Mouse (Mus musculus) embryo, embryonic 10.5 days (tissue): ENCODE measurements around the gene Gm11214.

Experiments
- DNase-seq: peaks from one replicate; pipeline ENCODE4 v3.0.0-alpha.2; 2015; ENCODE audit warnings: low spot score

Gm11214 gene

GRCm38 (mm10) chr4:63663279-63663678 is at the start of gene Gm11214:
Gm11214 (minus strand) TSS chr4:63663379.
- peak; percentile 15 for DNase-seq

- DNase-seq: no peak
Measured at GRCm38 (mm10) chr4:63711886-63712285, 48.7 kb upstream of the Gm11214 start.

GRCm38 (mm10) chr4:63710431-63711220 is 47.4 kb upstream of the Gm11214 start:
- peak; percentile 27 for DNase-seq

GRCm38 (mm10) chr4:63706279-63706971 is 43.2 kb upstream of the Gm11214 start:
- no peak for DNase-seq

GRCm38 (mm10) chr4:63704232-63704631 is 41.1 kb upstream of the Gm11214 start:
- no peak for DNase-seq

GRCm38 (mm10) chr4:63703686-63704085 is 40.5 kb upstream of the Gm11214 start:
- no peak for DNase-seq

- no peak for DNase-seq
Measured at GRCm38 (mm10) chr4:63702006-63702704, 39.0 kb upstream of the Gm11214 start.

- DNase-seq: no peak
Measured at GRCm38 (mm10) chr4:63699749-63700148, 36.6 kb upstream of the Gm11214 start.

- DNase-seq: no peak
Measured at GRCm38 (mm10) chr4:63696921-63697320, 33.7 kb upstream of the Gm11214 start.

- DNase-seq: no peak
Measured at GRCm38 (mm10) chr4:63692351-63692750, 29.2 kb upstream of the Gm11214 start.

- peak; percentile 12 for DNase-seq
Measured at GRCm38 (mm10) chr4:63687429-63687828, 24.2 kb upstream of the Gm11214 start.

GRCm38 (mm10) chr4:63686157-63686556 is 23.0 kb upstream of the Gm11214 start:
- DNase-seq: peak; percentile 64

GRCm38 (mm10) chr4:63685253-63685525 is 22.0 kb upstream of the Gm11214 start:
- DNase-seq: no peak

- DNase-seq: no peak
Measured at GRCm38 (mm10) chr4:63684412-63685252, 21.5 kb upstream of the Gm11214 start.

GRCm38 (mm10) chr4:63683716-63684115 is 20.5 kb upstream of the Gm11214 start:
- DNase-seq: no peak

GRCm38 (mm10) chr4:63683056-63683455 is 19.9 kb upstream of the Gm11214 start:
- DNase-seq: no peak

- DNase-seq: no peak
Measured at GRCm38 (mm10) chr4:63682441-63682840, 19.3 kb upstream of the Gm11214 start.

- no peak for DNase-seq
Measured at GRCm38 (mm10) chr4:63681557-63681956, 18.4 kb upstream of the Gm11214 start.

GRCm38 (mm10) chr4:63675128-63675527 is 11.9 kb upstream of the Gm11214 start:
- no peak for DNase-seq

GRCm38 (mm10) chr4:63668255-63668654 is 5.1 kb upstream of the Gm11214 start:
- DNase-seq: no peak

GRCm38 (mm10) chr4:63665738-63666137 is 2.6 kb upstream of the Gm11214 start:
- no peak for DNase-seq

- no peak for DNase-seq
Measured at GRCm38 (mm10) chr4:63661857-63662256, 1.3 kb downstream of the Gm11214 start.
